Mouse (Mus musculus) midbrain, embryonic 14.5 days (tissue): Measurements from ENCODE around the gene Ankfn1. TPM values are rescaled to one million over a fixed set of nuclear protein-coding genes. Genes with fewer than 3 reads are reported as not detected.

ENCODE experiments used
- ATAC-seq: fragments of 200-750 bp; cut with Nextera tagmentation; 2 replicates; pipeline ENCODE4 v1.8.0; 2017; ENCODE audit warnings: moderate number of reproducible peaks, moderate library complexity; ENCODE audit not compliant: low FRiP score, low TSS enrichment
- DNase-seq: peaks from one replicate; pipeline ENCODE4 v3.0.0-alpha.2; 2015
- H3K27ac ChIP-seq: fragments of 300-500 bp; sonication (generic); replicated peaks from 2 replicates; pipeline ENCODE4 v1.5.1; 2014; ENCODE audit warnings: mild to moderate bottlenecking, low read depth, low read length, moderate library complexity
- H3K27me3 ChIP-seq: fragments of 300-500 bp; sonication (generic); 2 replicates; pipeline ENCODE4 v1.6.1; 2014; ENCODE audit warnings: low read length, control low read depth, mixed read lengths; ENCODE audit not compliant: control insufficient read depth, insufficient read depth
- H3K36me3 ChIP-seq: fragments of 300-500 bp; sonication (generic); 2 replicates; pipeline ENCODE4 v1.6.1; 2014; ENCODE audit warnings: low read length, control low read depth; ENCODE audit not compliant: control insufficient read depth, insufficient read depth
- H3K4me1 ChIP-seq: fragments of 300-500 bp; sonication (generic); 2 replicates; pipeline ENCODE4 v1.6.1; 2014; ENCODE audit warnings: mild to moderate bottlenecking, antibody characterized with exemption, low read length, control low read depth; ENCODE audit not compliant: control insufficient read depth, insufficient read depth
- H3K4me2 ChIP-seq: fragments of 300-500 bp; sonication (generic); 2 replicates; pipeline ENCODE4 v1.6.1; 2014; ENCODE audit warnings: mild to moderate bottlenecking, low read length, moderate library complexity
- H3K4me3 ChIP-seq: fragments of 300-500 bp; sonication (generic); replicated peaks from 2 replicates; pipeline ENCODE4 v1.5.1; 2014; ENCODE audit warnings: low read depth, low read length
- H3K9ac ChIP-seq: fragments of 300-500 bp; sonication (generic); replicated peaks from 2 replicates; pipeline ENCODE4 v1.6.1; 2014; ENCODE audit warnings: mild to moderate bottlenecking, low read length, moderate library complexity
- H3K9me3 ChIP-seq: fragments of 300-500 bp; sonication (generic); 2 replicates; pipeline ENCODE4 v1.6.1; 2016; ENCODE audit warnings: low read length, control low read depth, mixed read lengths; ENCODE audit not compliant: control insufficient read depth
- WGBS: fragments of 180-500 bp; shearing (Covaris S2); extraction: QIAGEN DNeasy Blood & Tissue Kit; methylation state at CpG from one replicate; pipeline ENCODE4 v1.1.7; 2014; 5-methylcytosine and 5-hydroxymethylcytosine counted together
- polyA plus RNA-seq: library from polyadenylated mRNA; unstranded; fragments of >200 nt; fragmentation: Nextera tagmentation; extraction: Ambion mirVana; gene quantifications from 2 replicates; pipeline ENCODE4 v1.2.1, GENCODE M21; 2014

Gene Ankfn1
- polyA plus RNA-seq, 1 experiment from 2014 or later: 5.9 TPM

GRCm38 (mm10) chr11:89419863-89420262, 357.6 kb downstream of the Ankfn1 start:
- no peak for ATAC-seq

GRCm38 (mm10) chr11:89418644-89419043, 358.8 kb downstream of the Ankfn1 start:
- Histone ChIP-seq H3K9ac (no peak overlapping the region), H3K4me1 (no peaks in the 10 kb centered on the region), H3K36me3 (no peaks in the 10 kb centered on the region), H3K27ac (no peak overlapping the region), H3K27me3 (no peaks in the 10 kb centered on the region), H3K4me3 (no peak overlapping the region), H3K9me3 (no peaks in the 10 kb centered on the region), H3K4me2 (no peak overlapping the region)
- WGBS: 83% methylated on average over 12 of the region's 12 CpGs
- no peak for ATAC-seq
- no peak for DNase-seq

More at GRCm38 (mm10) chr11:89419863-89420262, 357.6 kb downstream of the Ankfn1 start:
- H3K36me3 ChIP-seq: no peaks in the 10 kb centered on the region
- H3K4me1 ChIP-seq: no peaks in the 10 kb centered on the region
- H3K9ac ChIP-seq: no peak overlapping the region
- H3K27me3 ChIP-seq: no peaks in the 10 kb centered on the region
- no peak overlapping the region for H3K4me2 ChIP-seq
- H3K9me3 ChIP-seq: no peaks in the 10 kb centered on the region
- no peak overlapping the region for H3K27ac ChIP-seq
- DNase-seq: no peak
- no peak overlapping the region for H3K4me3 ChIP-seq
- WGBS: 82% methylated on average over 2 of the region's 2 CpGs

GRCm38 (mm10) chr11:89416769-89417168, 360.7 kb downstream of the Ankfn1 start:
- Histone ChIP-seq H3K27ac (no peak overlapping the region), H3K36me3 (no peaks in the 10 kb centered on the region), H3K27me3 (no peaks in the 10 kb centered on the region), H3K4me2 (no peak overlapping the region), H3K4me3 (no peak overlapping the region), H3K9ac (no peak overlapping the region), H3K4me1 (no peaks in the 10 kb centered on the region), H3K9me3 (no peaks in the 10 kb centered on the region)
- ATAC-seq (no peak), DNase-seq (no peak)
- 59% methylated on average over 6 of the region's 6 CpGs for whole genome bisulfite sequencing

DNA sequence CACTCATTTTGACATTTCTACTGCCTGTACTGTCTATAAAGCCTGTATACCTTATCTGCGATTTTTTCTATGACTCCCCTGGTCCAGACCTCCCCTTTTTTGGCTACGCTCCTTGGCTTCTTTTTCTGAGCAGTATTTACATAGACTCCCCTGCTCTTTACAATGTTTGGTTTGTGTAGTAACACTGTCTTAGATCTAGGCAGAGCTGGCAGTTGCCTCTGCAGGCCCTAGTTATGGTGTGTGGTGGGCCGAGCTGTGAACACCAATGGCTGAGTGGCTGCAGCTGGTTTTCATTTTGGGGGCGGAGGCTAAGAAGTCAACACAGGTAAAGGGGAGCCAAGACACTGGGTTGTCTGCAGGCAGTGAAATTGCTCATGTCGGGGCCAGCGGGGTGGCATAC, 368.7 kb downstream of the Ankfn1 start:
- no peaks in the 10 kb centered on the region for H3K27me3 ChIP-seq
- H3K9ac ChIP-seq: no peak overlapping the region
- no peaks in the 10 kb centered on the region for H3K9me3 ChIP-seq
- no peak overlapping the region for H3K4me2 ChIP-seq
- no peak overlapping the region for H3K27ac ChIP-seq
- no peaks in the 10 kb centered on the region for H3K4me1 ChIP-seq
- no peak overlapping the region for H3K4me3 ChIP-seq
- H3K36me3 ChIP-seq: no peaks in the 10 kb centered on the region
- WGBS: 96% methylated on average over 6 of the region's 6 CpGs
- ATAC-seq (no peak), DNase-seq (no peak)

DNA sequence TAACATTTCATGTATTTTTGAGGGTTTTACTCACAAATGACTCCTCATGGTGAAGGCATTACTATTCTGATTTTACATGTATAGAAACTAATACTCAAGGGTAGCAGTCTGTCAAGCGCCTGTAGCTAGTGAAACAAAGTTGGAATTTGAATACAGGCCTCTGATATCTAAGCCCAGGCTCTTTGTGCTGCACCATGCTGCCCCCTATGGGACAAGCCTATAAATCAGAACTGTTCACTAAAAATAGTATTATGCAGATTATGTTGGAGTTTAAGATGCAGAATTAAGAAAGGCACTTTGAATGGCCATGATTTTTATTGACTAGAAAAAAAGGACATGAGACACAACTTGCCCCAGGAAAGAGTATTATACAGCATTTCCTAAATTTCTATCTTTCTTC, 373.0 kb downstream of the Ankfn1 start:
- H3K4me2 ChIP-seq: no peak overlapping the region
- no peak overlapping the region for H3K9ac ChIP-seq
- H3K4me1 ChIP-seq: no peaks in the 10 kb centered on the region
- no peak overlapping the region for H3K27ac ChIP-seq
- ATAC-seq: no peak
- peak; percentile 23 for DNase-seq
- no peak overlapping the region for H3K4me3 ChIP-seq
- no peaks in the 10 kb centered on the region for H3K9me3 ChIP-seq
- H3K27me3 ChIP-seq: no peaks in the 10 kb centered on the region
- WGBS: 91% methylated on average over 1 of the region's 1 CpGs
- H3K36me3 ChIP-seq: no peaks in the 10 kb centered on the region

DNA sequence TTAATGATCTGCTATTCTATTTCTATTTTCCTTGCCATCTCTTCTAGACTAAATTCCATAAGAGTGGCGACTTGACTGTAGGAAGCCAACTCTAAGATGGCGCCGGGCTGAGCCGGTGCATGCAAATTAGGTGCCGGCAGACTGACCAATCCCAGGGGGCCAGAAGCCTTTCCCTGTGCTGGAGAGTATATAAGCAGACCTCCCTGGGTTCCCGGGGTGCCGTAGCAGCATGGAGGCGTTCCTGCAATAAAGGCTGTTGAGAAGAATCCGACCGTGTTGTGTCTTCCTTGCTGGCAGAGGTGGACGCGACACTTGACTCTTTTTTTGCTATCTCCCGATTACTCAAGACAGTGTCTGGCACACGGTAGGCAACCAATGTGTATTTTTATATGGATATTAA, 374.0 kb downstream of the Ankfn1 start:
- no peak for ATAC-seq
- Histone ChIP-seq H3K9ac (no peak overlapping the region), H3K36me3 (no peaks in the 10 kb centered on the region), H3K4me1 (no peaks in the 10 kb centered on the region), H3K4me3 (no peak overlapping the region), H3K4me2 (no peak overlapping the region), H3K27ac (no peak overlapping the region), H3K27me3 (no peaks in the 10 kb centered on the region), H3K9me3 (no peaks in the 10 kb centered on the region)
- DNase-seq: no peak
- 94% methylated on average over 14 of the region's 14 CpGs for WGBS

- 87% methylated on average over 2 of the region's 2 CpGs for WGBS
- no peaks in the 10 kb centered on the region for H3K9me3 ChIP-seq
- no peaks in the 10 kb centered on the region for H3K4me1 ChIP-seq
- H3K4me2 ChIP-seq: no peak overlapping the region
- H3K27me3 ChIP-seq: no peaks in the 10 kb centered on the region
- ATAC-seq (no peak), DNase-seq (no peak)
- no peak overlapping the region for H3K27ac ChIP-seq
- no peaks in the 10 kb centered on the region for H3K36me3 ChIP-seq
- no peak overlapping the region for H3K9ac ChIP-seq
- no peak overlapping the region for H3K4me3 ChIP-seq
Measured at GRCm38 (mm10) chr11:89388851-89389250, 388.6 kb downstream of the Ankfn1 start.

DNA sequence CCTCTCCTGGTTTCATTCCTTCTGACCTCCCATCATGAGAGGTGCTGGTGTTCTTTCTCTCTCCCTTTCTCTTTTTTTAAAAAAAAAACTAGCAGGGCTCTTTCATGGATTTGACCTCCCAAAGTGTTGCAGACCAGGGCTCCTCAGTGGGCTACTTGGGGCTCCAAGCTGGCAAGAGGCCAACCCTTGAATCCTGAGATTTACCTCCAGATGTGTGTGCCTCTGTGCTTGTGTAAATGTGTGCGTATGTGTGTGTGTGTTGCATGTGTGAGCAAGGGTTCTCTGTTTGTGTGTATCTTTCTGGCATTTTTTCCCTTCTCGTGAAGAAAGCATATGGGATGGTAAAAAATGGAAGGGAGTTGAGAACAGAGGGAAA, 394.8 kb downstream of the Ankfn1 start:
- Histone ChIP-seq H3K4me2 (no peak overlapping the region), H3K9me3 (no peaks in the 10 kb centered on the region), H3K27me3 (no peaks in the 10 kb centered on the region), H3K27ac (0 out of 2 replicates have a peak overlapping the region, but pooled peaks have one; percentile 4), H3K4me1 (peaks cover 9% of the 10 kb centered on the region; the same call in 1 of the 2 replicates), H3K9ac (no peak overlapping the region), H3K4me3 (no peak overlapping the region), H3K36me3 (no peaks in the 10 kb centered on the region)
- no peak for DNase-seq
- ATAC-seq: peak; percentile 48; the same call in 1 of the 2 replicates
- 63% methylated on average over 2 of the region's 2 CpGs for WGBS

- no peak overlapping the region for H3K9ac ChIP-seq
- H3K27ac ChIP-seq: peak overlapping the region; percentile 64; the same call in 1 of the 2 replicates
- no peaks in the 10 kb centered on the region for H3K27me3 ChIP-seq
- no peak overlapping the region for H3K4me3 ChIP-seq
- peak; percentile 80 for DNase-seq
- no peaks in the 10 kb centered on the region for H3K36me3 ChIP-seq
- H3K4me1 ChIP-seq: peaks cover 9% of the 10 kb centered on the region; the same call in 1 of the 2 replicates
- peak; percentile 81 for ATAC-seq
- no peaks in the 10 kb centered on the region for H3K9me3 ChIP-seq
- H3K4me2 ChIP-seq: no peak overlapping the region
- WGBS: 10% methylated on average over 8 of the region's 8 CpGs
Measured at GRCm38 (mm10) chr11:89381782-89382633, 395.4 kb downstream of the Ankfn1 start.
